Mouse (Mus musculus): ENCODE measurements at regions not wholly inside any gene's neighbourhood (a gene's known extent, or its start where the extent isn't known, plus 50 kb on each side); places are given as distances from the start of the nearest gene placed in this dataset.

DNA sequence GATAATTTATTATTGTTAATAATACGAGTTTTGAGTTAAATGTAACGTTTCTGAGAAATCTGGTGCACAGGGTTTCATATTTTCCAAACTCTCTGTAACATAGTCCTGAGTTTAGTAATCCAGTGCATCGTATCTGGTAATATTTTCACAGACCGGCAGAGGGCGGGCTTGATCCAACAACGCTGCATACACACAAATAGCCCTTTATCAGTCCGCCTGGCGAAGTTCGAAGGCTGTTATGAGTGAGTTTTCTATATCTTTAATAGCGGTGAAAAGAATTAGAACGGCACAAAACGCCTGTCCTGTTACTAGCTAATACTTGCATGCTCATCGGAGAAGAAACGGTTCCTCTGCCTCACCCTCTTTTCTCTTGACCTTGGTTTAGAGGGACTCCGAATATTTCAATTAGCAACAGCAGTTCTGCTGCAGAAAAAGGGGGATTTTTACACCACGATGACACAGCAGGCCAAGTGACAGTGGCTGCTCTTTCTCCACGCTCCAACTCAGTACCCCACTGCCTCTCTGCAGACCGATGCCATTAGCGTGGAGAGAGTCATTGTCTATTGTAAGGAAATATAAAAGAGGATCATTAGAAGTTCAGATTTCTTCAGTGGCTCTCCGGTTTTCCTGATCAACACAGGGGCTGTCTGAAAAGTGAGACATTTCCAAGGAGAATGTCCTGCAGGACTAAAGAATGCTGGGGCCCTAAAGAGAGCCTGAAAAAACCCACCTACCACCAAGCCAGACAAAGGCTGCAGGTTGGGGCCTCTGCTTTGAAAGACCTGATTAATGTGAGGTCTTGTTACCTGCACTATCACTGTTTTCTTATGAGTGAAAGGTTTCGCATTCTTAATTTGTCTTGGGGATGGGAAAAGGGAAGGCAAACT is 523.7 kb upstream of the Adam24 start:
- ATAC-seq (replicated peaks; ENCODE audit: low read depth, poor library complexity, severe bottlenecking): peak; percentile 100

DNA sequence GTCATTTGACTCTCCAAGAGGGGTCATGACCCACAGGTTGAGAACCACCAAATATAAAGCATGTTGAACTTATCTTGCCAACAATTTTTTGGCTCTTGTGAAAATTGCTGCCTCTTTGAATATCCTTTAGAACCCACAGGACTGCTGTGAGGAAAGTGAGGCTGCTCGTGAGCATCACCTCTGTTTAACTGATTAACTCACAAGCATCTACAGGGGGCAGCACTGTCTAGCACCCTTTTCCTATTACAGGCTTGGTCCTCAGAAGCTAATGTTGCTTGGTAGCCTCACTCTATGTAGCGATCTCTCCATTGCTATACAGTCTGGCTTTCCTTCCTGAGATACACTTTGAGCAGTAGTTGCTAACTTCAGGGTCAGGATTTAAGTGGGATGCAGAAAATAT is 522.4 kb upstream of the Adam24 start:
- ATAC-seq (replicated peaks; ENCODE audit: low read depth, poor library complexity, severe bottlenecking): no peak

DNA sequence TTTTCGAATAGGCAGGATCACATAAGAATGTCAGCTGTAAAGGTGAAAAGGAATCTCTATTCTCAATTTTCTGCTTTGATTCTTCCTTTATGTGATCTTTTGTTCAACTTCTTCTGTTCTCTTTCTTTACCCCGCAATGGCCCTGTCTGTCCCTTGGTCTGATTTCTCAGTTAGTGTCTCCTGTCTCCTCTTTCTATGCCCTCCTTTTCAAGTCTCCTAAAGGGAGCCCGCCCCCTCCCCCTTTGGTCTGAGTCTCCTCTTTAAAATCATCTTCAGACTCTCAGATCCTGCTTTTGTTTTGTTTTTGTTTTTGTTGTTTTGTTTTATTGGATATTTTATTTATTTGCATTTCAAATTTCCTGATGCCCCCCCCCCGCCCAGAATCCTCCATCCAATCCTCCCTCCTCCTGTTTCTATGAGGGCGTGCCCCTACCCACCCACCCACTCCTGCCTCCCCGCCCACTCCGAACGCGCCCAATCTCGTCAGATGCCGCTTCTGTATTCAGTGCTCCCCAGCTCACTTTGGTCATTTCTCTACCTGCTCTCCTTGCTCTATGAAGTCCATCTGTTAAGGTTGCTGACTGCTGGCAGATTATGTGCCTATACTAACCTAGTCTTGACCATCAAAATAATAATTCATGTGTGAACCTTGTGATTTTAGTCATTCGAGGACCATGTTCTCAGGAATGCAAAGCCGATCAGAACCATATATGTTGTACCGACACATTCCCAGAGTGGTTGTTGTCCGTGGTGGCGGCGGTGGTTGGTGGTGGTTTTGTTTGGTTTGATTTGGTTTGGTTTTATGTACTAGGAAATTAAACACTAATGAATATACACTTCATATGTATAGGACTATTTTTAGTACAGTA is 487.9 kb upstream of the Adam24 start:
- no peak for ATAC-seq (replicated peaks; ENCODE audit: low read depth, poor library complexity, severe bottlenecking)

DNA sequence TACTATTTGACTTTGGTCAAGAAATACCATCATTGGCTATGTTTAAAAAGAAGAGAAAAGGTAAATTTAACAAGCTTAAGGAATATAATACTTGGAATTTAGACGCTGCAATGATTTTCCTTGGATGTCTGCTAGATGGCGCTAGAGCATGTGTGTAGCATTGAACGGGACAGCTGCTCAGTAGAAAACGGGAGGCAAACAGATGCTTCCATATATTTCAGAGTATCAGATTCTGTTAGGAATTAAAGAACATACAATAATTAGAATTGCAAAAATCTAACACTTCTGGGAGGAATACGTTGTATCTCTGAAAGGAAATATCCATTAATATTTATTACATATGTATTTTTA is 487.3 kb upstream of the Adam24 start:
- peak; percentile 71; the same call in 1 of the 2 replicates for ATAC-seq (replicated peaks; ENCODE audit: low read depth, poor library complexity, severe bottlenecking)

DNA sequence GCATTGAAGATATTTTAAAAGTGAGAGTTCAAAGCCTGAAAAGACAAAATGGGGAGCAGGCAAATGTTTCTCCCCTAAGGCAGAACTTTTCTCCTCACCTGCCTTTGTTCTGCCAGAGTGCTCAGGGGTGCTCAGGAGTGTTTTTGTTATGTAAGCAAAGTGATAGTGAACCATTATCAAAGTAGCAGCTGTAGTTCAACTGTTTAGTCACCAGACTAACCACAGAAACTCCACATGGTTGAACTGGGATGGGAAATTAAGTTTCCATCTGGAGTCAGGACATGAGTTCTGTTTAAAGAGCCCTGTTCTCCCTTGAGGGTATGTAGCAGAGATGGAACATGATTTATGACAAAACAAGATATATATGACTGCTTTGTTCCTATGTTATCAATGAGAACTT is 482.6 kb upstream of the Adam24 start:
- ATAC-seq (replicated peaks; ENCODE audit: low read depth, poor library complexity, severe bottlenecking): no peak

DNA sequence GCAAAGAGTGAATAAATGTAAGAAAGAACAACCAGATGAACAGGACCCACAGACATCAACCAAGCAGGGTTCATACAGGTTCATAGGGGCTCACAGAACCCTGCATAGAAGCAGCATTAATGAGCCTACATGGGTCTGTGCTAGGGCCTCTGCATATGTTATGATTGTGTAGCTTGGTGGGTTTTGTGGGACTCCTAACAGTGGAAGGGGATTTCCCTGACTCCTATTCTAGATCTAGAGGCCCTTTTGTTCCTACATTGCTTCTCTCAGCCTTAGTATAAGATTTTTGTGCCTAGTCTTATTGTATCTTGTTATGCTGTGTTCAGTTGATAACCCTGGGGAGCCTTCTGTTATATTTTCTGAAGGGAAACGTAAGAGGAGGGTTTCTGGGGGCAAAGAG is 481.7 kb upstream of the Adam24 start:
- no peak for ATAC-seq (replicated peaks; ENCODE audit: low read depth, poor library complexity, severe bottlenecking)

DNA sequence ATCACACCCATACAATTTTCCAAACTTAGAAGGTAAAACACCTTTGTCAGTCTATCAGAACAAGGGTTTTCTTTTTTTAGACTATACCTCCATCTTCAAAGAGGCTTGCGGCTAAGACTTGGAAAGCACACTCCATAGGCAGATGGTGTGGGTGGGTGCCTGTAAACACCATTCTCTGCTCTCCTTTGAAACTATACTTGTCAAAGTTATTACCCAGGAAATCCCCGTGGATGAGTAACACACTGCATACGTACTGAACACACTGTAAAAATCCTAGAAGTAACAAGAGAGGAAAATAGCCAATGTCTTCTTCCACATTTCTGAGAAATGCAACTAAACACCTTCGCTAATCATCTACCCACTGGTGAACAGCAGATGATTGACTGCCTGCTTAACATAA is 464.0 kb upstream of the Adam24 start:
- no peak for ATAC-seq (replicated peaks; ENCODE audit: low read depth, poor library complexity, severe bottlenecking)

DNA sequence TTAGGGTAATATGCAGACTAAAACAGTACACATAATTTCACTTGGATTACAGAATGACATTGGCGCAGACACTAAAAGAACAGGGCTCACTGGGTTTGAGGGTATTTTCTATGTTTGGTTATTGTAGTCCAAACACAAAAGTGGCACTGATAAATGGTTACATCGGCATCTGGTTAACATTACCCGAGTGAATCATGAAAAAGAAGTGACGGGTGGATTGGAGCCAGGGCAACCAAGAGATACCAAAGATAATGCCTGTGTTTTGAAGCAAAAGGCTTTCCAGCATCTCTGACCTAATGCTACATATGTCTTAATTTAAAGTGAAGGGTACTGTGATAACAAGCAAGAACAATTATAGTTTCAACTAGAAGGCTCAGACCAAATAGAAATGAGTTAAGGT is 451.4 kb upstream of the Adam24 start:
- ATAC-seq (replicated peaks; ENCODE audit: low read depth, poor library complexity, severe bottlenecking): no peak

DNA sequence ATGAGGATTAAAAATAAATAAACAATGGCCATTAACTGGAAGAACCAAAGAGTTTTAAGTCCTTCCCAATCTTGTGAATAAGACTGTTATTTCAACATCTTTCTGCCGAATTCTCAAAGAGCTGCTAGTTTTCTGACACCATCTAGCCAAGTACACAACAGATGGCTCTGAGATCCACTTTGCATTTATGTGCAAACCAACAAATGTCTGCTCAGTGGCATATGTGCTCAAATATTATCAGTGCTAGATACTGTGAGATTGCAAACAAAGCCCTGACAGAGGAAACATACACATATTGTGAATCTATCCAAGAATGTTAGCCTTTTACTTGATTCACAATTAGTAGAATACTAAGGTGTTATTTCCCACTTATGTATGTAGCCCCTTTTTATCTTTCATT is 447.6 kb upstream of the Adam24 start:
- ATAC-seq (replicated peaks; ENCODE audit: low read depth, poor library complexity, severe bottlenecking): no peak

Data from common myeloid progenitor, adult 5-6 weeks (primary cell).